Mouse (Mus musculus) kidney, postnatal 25 days (tissue): ENCODE results near the gene Nkapl.

ENCODE experiments used
- DNase-seq, 2 experiments: peaks; one replicate each; pipeline ENCODE4 v3.0.0; 2021; ENCODE audit warnings: mixed read lengths in 2 of 2

Gene Nkapl

DNA sequence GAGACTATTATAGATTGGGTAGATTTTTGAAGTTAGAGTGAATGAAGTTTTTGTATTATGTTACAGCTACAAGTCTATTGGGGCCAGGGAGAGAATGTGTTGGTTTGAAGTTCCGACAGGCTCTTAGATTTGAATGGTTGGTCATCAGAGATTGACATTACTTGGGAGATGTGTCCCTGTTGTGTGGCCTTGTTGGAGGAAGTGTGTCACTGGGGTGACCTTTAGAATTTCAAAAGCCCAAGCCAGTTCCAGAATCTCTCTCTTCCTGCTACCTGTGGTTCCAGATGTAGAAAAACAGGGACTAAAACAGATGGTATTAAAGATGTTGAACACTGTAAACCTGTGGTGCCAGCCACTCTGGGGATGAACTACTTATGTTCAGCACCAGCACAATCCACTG is 40.7 kb downstream of the Nkapl start:
- DNase-seq, result no peak

DNA sequence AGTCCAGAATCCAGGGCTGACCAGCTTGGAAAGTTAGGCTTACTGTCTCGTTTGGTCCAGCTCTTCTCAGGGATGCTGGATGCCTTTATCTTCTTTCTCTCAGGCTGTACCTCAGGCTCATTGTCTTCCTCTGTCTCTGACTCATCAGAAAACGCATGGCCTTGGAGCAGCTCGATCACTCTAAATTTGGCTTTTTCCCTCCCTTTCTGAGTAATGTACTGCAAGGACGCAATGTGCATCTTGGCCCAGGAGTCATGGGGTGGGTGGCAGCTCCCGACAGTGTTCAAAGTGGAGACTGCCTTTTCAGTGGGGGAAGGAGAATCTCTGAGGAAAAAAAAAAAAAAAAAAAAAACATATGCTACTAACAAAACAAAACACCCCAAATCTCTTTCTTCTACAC is 45.0 kb downstream of the Nkapl start:
- DNase-seq, result no peak

DNA sequence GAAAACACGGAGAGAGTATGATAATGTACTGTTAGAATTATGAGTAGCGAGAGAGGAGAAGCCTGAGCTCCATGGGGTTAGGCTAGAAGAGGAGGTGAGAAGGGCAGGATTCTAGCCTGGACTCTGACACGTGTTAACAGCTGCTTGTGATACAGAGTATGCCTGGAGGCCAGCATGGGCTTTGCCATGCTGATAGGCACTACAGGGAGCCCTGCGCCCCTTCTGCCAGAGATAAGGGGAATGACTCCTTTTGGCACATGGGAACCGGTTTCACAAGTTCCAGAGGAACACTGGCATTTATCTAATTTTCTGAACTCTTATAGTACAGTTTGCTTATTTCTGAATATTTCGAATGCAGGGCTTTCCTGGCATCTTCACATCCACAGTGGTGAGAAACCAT is 49.4 kb downstream of the Nkapl start:
- no peak for DNase-seq

DNA sequence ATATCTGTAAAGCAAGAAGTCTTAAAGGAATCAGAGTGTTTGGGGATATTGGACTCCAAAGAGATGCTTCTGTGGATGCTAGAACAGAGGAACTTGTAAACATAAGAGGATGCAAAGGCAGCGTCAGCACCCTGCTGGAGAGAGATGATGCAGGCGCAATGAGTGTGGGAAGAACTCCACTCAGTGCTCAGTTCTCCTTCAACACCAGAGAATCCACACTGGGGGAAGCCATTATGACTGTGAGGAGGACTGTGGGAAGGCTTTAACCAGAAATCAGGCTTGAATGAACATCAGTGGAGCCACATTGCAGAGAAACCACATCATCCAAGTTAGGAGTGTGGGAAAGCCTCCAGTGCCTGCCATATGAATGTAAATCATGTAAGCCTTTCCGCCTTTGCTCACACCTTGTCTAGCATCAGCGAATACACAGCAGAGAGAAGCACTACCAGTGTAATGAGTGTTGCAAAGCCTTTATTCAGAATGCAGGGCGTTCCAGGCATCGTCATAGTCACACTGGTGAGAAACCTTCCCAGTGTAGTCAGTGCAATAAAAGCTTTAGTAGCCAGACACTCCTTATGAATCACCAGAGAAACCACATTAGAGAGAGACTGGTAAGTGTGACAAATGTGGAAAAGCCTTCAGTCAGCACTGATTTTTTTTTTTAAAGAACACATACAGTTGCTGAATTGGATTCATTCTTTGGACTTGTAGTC is 50.9 kb downstream of the Nkapl start:
- DNase-seq, result no peak
